Mouse (Mus musculus) layer of hippocampus, adult 9-10 months (tissue): ENCODE data around the gene Kcnj2.

Experiments used
- DNase-seq: peaks from one replicate; pipeline ENCODE4 v3.0.0; 2022; ENCODE audit warnings: low spot score

Kcnj2 gene

GRCm38 (mm10) chr11:111091117-111091516 lies 25.2 kb downstream of the Kcnj2 start:
- DNase-seq, result no peak

GRCm38 (mm10) chr11:111092967-111093366 lies 27.0 kb downstream of the Kcnj2 start:
- DNase-seq, result no peak

- peak; percentile 30 for DNase-seq
These were observed 30.6 kb downstream of the Kcnj2 start for GRCm38 (mm10) chr11:111096612-111097011.

GRCm38 (mm10) chr11:111100131-111100530 lies 34.2 kb downstream of the Kcnj2 start:
- DNase-seq, result no peak

- DNase-seq, result no peak
These were observed 34.7 kb downstream of the Kcnj2 start for GRCm38 (mm10) chr11:111100651-111101050.

- no peak for DNase-seq
These were observed 35.7 kb downstream of the Kcnj2 start for GRCm38 (mm10) chr11:111101620-111102176.

GRCm38 (mm10) chr11:111104422-111104821 lies 38.5 kb downstream of the Kcnj2 start:
- no peak for DNase-seq

GRCm38 (mm10) chr11:111108130-111108529 lies 42.2 kb downstream of the Kcnj2 start:
- no peak for DNase-seq

GRCm38 (mm10) chr11:111121514-111121913 lies 55.5 kb downstream of the Kcnj2 start:
- no peak for DNase-seq

- DNase-seq, result no peak
These were observed 57.4 kb downstream of the Kcnj2 start for GRCm38 (mm10) chr11:111123324-111123723.

GRCm38 (mm10) chr11:111125963-111126362 lies 60.0 kb downstream of the Kcnj2 start:
- DNase-seq, result no peak
